Mouse (Mus musculus): ENCODE data around the gene Myrip.

The Myrip gene

GRCm38 (mm10) chr9:120504423-120504822 lies 203.1 kb downstream of the Myrip start:
- in situ Hi-C loops (cut with MboI; ENCODE audit: unreplicated experiment in 2 of 2), result loop anchor here (5.0 to 25.0 kb wide), 5 partner anchors 83 to 1083 kb away; no protein-coding TSS in a partner anchor

- in situ Hi-C loops (cut with MboI; ENCODE audit: unreplicated experiment in 2 of 2), result loop anchor here in 1 of 2 experiments (25.0 kb wide), 1 partner anchor 1076 kb away; no protein-coding TSS in a partner anchor
Observed at GRCm38 (mm10) chr9:120511781-120512180, 210.5 kb downstream of the Myrip start.

GRCm38 (mm10) chr9:120516720-120517119 lies 215.4 kb downstream of the Myrip start:
- in situ Hi-C loops (cut with MboI; ENCODE audit: unreplicated experiment in 2 of 2), result loop anchor here in 1 of 2 experiments (25.0 kb wide), 1 partner anchor 1071 kb away; no protein-coding TSS in a partner anchor

- in situ Hi-C loops (cut with MboI; ENCODE audit: unreplicated experiment in 2 of 2), result loop anchor here in 1 of 2 experiments (25.0 kb wide), 1 partner anchor 1068 kb away; no protein-coding TSS in a partner anchor
Observed at GRCm38 (mm10) chr9:120518946-120519345, 217.6 kb downstream of the Myrip start.

GRCm38 (mm10) chr9:120519469-120520125 lies 218.3 kb downstream of the Myrip start:
- in situ Hi-C loops (cut with MboI; ENCODE audit: unreplicated experiment in 2 of 2), result loop anchor here in 1 of 2 experiments (25.0 kb wide), 1 partner anchor 1068 kb away; no protein-coding TSS in a partner anchor

GRCm38 (mm10) chr9:120521161-120521560 lies 219.8 kb downstream of the Myrip start:
- in situ Hi-C loops (cut with MboI; ENCODE audit: unreplicated experiment in 2 of 2), result loop anchor here in 1 of 2 experiments (25.0 kb wide), 1 partner anchor 1066 kb away; no protein-coding TSS in a partner anchor
